Mouse (Mus musculus) heart, postnatal 25 days (tissue): Measurements from ENCODE around the gene Cmip. TPM values are rescaled to one million over a fixed set of nuclear protein-coding genes. Genes with fewer than 3 reads are reported as not detected.

Source experiments
- DNase-seq: peaks from one replicate; pipeline ENCODE4 v3.0.0; 2022; ENCODE audit warnings: low spot score
- intact Hi-C: fragments of 180-260 bp; cut with DNase I; formaldehyde crosslinking; loops from one replicate; pipeline ENCODE4 v1.15.1; 2025
- total RNA-seq, 2 experiments: library from RNA; stranded (reverse); gene quantifications; 2 replicates each; pipeline ENCODE4 v1.2.3; 2021

Cmip gene
- total RNA-seq, 2 experiments from 2014 or later = 21.3 to 24.0 TPM

DNA sequence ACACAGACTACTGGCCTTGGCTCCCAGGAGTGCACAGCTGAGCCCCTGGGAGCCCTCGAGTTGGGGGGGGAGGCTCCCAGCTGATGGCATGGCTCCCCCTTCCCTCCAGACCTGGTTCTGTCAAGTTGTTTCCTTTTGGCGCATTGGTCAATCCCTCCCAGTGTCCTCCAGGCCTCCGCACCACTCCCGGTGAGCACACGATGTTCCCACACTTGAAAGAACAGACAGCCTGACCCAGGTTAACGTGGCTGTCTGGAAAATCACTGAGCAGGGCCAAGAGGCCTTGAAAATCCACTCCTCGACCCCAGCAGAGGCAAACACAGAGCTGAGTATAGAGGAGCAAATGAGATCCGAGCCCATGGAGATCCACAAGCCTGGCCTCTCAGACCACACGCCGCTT, 177.1 kb downstream of the Cmip start:
- no peak for DNase-seq
- intact Hi-C loops = no loop called here

DNA sequence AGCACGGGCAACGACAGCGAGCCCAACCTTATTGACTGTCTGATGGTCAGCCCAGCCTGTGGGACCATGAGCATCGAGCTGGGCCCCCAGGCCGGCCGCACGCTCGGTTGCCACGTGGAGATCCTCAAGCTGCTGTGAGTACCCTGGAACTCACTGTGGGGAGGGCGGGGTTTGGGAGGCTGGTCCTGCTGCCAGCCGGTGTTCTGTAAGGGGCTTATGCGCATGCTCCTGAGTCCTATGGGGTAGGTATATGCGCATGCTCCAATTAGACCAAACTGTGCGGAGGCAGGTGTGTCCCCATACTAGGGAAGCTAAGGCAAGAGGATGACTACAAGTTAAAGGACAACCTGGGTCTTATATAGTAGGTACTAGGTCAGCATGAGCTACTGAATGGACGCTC, 179.9 kb downstream of the Cmip start:
- DNase-seq = no peak
- intact Hi-C loops = no loop called here

DNA sequence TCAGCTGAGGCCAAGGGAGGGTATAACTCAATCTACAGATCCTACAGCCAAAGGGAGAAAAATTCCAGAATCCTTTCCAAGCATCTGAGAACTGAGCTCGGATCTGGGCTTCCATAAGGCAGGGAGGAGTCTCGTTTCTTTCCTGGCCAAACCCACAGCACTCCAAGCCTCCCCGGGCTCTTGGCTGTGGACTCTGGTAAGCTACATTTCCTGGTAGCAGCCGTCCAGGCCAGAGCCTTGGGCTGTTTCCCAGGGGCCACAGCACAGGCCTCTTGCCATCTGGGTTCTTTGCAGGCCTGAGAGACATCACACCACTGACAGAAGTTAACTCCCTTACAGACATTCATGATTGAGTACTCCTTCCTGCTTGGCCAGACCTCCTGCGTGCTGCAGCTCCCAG, 180.8 kb downstream of the Cmip start:
- intact Hi-C loops = no loop called here
- peak; percentile 50 for DNase-seq

DNA sequence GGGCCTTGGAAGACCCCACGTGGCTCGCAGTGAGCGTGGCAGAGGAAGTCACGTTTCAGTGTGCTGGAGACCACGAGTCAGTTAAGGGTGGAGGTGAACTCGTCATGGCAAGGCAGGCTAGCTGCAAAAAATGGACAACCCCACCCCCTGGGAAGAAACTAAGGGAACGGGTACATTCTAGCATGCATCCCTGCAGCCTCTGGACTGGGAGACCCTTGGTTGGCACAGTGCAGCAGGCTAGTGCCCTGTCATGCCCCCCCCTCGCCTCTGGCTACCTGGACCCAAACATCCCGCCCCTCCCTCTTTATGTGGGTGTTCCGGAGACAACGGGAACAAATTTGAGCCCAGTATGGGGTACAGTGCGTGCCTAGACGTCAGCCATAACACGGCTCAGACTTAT, 183.5 kb downstream of the Cmip start:
- intact Hi-C loops = no loop called here
- no peak for DNase-seq

DNA sequence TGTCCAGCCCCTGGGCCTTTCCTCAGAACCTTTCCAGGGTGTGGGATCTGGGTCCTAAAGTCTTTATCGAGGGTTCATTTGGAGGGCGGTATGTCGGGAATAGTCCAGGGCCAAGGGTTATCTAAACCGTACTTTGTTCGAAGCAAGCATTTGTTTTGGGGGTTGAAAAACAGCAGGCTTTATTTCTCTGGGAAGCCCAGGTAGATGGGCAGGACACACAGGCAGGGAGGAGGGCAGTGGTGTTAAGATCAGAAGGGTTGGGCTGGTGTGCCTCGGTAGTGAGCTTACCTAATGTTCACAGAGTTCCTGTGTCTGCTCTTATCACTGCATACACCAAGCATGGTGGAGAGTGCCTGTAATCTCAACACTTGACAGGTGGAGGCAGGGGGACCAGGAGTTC, 183.9 kb downstream of the Cmip start:
- intact Hi-C loops = no loop called here
- DNase-seq = no peak

DNA sequence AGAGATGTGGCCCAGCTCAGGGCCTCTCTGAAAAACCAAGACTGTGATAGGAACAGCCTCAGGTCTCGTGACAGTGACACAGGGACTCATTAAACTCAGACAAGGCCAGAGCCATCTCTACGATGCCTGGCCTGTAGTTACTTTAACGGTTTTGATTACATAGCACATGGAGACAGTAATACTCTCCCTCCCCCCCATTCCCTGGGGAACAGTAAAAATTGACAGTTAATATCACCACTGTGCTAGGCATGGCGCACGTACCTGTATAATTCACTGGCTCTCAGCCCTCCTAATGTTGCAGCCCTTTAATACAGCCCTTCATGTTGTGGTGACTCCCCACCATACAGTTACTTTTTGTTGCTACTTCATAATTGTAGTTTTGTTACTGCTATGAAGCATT, 188.6 kb downstream of the Cmip start:
- no peak for DNase-seq
- intact Hi-C loops = no loop called here

DNA sequence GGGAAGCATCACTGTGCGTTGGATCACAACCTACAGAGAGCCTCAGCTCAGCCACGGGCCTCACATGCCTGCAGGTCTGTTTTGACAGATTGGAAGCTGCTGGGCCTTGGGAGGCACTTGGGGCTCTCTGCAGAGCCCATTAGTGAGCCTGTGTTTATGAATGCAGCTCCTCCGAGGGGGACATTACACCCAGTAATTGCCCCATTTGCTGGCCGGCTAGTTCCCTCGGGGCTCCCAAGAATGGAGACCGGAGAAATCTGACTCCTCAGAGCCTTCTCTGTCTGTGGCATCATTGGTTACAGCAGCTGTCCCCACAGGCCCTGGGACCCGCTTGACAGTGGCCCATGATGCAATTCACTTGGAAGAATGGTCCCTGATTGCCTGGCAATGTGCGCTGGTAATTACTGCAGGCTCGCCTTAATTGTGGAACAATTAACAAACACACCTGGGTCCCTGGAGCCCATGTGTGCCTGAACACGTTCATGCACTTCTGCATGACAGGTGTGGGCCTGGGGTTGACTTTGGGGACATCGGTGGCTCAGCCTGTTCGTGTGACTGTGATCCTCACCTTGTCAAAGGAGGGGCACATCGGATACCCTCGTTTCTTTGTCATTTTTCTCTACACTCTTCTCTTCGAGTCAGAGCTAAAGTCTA, 189.6 kb downstream of the Cmip start:
- intact Hi-C loops = no loop called here

DNA sequence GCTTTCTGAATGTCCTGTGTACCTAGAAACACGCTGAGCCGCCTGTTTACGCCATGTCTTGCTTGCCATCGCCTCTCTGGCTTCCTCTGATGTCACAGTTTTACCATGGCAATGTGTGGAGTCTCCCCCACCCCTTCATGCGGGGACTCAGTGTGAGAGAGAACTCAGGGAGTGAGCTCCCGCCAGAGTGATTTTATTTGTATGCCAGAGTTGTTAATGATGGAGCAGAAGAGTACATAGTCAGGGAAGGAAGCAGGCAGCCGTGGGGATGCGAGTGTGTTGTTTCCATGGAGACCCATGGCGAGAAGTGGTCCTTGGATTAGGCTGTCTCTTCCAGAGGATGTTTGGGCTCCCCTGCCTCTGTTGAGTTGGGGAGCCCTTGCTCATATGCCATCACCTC, 194.2 kb downstream of the Cmip start:
- DNase-seq = no peak
- intact Hi-C loops = no loop called here

More for the DNA sequence above, 189.6 kb downstream of the Cmip start:
- DNase-seq = no peak

DNA sequence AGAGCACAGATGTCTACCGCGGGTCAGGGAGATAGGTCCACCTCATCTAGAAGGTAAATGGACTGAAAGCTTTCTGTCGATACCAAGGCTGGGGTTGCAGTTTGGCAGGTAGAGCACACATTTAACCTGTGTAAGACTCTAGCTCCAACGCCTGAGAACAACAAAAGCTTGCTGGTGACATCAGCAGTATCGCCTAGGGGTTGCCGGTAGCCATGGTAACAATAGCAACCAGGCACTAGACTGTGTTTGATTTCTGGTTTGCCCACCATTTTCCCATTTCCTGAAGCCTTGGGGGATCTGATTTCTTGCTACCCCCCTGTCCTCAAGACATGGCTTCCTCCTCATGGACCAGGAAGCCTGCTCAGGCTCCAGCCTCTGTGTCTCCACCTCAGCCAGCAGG, 197.1 kb downstream of the Cmip start:
- no peak for DNase-seq
- intact Hi-C loops = no loop called here

DNA sequence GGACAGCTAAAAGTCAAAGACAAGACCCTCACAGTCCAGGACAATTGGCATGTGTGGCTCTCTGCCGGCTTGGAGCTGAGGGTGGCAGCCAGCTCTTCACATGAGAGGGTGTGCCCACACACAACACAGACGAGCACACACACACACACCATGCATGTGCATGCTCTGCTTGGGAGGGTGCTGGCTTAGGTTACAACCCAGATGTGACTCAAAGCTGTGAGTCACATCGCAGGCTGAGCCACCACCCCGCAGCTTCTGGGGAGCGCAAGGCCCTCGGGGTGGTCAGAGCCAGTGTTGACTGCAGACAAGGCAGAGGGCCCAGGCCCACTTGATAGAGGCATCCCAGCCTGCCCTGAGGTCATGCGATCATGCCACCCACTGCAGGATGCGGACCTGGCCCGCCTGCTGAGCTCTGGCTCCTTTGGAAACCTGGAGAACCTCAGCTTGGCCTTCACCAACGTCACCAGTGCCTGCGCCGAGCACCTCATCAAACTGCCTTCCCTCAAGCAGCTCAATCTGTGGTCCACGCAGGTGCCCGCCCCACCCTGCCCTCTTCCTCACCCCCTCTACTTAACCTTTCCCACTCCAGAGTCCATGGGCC, 197.8 kb downstream of the Cmip start:
- intact Hi-C loops = no loop called here
- no peak for DNase-seq

DNA sequence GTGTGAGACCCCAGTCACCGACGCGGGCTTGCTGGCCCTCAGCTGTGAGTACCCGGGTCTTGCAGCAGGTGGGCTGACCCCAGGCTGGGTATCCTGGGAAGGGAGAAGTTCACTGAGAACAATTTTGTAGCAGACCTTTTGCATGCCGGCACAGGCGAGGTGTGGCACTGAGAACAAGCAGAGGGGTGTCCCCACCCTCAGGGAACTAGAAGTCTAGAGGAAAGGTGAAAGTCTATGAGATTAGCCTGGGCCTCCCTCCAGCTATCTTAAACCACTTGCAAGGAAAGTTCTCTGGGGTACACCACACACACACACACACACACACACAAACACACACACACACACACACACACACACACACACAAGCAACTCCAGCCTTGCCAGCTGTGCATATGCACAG, 198.8 kb downstream of the Cmip start:
- DNase-seq = no peak
- intact Hi-C loops = no loop called here

DNA sequence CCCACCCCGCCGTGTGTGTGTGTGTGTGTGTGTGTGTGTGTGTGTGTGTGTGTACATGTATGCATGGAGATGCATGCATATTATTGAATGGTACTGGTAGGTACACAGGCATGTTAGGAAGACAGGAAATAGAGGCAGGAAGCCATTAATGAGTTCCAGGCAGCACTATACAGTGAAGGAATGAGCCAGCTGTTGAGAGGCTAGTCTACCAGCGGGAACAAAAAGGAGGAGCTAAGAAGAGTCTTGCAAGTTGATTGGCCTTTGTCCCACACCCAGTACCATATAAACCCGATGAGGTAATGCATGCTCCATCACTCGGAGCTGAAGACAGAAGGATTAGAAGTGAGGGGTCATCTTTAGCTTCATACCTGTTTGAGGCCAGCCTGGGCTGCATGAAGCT, 201.6 kb downstream of the Cmip start:
- DNase-seq = no peak
- intact Hi-C loops = no loop called here

DNA sequence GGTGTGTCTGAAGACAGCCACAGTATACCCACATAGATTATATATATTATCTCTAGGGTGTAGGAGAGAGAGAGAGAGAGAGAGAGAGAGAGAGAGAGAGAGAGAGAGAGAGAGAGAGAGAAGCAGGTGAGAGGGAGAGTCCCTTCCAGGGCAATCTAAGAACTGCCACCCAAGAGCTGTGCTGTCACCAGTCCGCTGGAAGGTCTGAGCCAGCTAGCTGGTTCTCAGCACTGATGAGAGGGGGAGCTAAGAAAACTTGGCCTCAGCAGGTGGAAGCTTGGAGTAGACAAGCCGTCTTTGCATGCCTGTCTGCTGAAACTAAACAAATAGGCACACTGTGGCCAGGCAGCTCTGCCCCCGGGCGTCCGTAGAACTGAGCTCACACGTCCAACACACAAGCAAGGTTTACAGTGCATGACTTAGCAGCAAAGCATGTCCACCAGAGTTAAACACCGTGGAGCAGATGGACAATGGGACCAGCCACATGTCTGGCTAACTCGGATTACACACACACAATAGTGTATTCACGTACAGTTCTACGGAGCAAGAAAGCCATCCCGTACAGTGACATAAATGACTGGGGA, 205.9 kb downstream of the Cmip start:
- DNase-seq = no peak
- intact Hi-C loops = loop anchor here (5.0 kb wide), 1 partner anchor 35 kb away; no protein-coding TSS in a partner anchor

DNA sequence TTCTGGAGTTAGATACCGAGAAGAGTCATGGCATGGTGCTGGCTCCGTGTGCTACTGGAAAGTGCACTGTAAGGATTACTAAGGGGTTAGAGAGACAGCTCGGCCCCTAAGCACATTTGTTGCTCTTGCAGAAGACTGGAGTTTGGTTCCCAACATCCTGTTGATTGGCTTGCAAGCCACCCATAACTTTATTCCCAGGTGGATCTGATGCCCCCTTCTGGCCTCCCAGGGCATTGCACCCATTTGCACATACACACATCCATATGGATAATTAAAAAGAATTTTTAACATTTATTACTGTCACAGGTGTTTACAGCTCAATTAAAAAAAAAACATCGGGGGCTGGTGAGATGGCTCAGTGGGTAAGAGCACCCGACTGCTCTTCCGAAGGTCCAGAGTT, 207.7 kb downstream of the Cmip start:
- DNase-seq = no peak
- intact Hi-C loops = loop anchor here (5.0 kb wide), 1 partner anchor 37 kb away; no protein-coding TSS in a partner anchor

DNA sequence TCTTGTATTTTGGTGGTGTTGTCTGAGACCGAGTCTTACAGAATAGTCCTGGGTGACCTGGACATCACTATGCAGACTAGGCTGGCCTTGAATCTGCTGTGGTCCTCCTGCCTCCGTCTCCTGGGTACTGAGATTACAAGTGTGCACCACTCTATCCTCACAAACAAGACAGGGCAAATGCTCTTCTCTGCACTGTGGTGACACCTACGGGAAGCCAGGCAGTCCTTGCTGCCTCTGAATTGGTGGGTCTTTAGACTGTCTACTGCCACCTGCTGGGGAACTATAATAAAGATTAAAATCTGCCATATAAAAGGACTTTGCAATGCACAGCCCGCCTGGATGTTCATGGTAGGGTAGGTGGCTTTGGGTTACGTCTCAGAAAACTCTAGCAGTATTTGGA, 208.4 kb downstream of the Cmip start:
- DNase-seq = no peak
- intact Hi-C loops = loop anchor here (1.0 to 5.0 kb wide), 3 partner anchors 79 to 241 kb away; no protein-coding TSS in a partner anchor

DNA sequence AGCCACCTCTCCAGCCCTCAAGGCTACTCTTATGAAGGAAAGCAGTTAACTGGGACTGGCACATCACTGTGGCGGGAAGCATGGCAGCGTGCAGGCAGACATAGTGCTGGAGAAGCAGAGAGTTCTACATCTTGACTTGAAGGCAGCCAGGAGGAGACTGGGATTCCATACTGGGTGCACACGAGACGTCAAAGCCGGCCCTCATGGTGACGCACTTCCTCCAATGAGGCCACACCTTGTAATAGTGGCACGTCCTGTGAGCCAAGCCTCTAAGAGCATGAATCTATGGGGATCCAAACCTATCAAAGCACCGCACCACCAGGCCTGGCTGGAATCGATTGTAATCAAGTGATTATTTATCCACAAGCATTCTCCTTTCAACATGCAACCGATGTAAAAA, 210.6 kb downstream of the Cmip start:
- DNase-seq = no peak
- intact Hi-C loops = loop anchor here (5.0 kb wide), 1 partner anchor 100 kb away; no protein-coding TSS in a partner anchor

DNA sequence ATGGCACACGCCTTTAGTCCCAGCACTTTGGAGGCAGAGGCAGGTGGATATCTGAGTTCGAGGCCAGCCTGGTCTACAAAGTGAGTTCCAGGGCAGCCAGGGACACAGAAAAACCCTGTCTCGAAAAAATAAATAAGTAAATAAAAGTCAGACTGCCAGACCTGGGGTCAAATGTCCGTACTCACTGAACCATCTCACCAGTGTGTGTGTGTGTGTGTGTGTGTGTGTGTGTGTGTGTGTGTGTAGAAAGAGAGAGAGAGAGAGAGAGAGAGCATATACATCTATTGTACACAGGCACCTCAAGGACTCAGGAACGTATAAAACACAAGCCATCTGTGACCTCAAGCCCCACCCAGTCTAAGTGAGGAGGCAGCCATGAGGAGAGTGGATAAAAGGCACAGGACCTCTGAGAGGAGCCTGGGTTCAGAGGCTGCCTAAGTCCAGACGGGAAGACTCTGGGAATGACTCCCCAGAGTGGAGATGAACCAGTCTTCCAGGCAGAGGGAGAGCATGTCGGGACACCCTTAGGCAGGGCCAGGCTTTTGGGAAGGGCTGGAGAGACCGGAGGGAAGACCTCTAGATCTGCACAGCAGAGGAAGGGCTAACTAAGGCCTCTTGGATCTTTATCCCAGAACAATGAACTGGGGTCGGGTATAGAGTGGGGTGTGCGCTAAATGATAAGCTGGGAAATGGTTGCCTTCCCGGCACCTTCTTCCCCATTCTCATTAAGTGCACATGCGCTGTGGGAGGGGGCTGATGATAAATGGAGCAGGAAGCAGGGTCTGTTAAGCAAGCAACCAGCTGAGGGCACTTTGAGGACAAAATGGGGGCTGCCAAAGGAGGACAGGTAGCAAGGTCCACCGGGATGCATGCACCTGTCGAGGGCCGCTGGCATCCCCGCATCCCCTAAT, 212.8 kb downstream of the Cmip start:
- intact Hi-C loops = loop anchor here (5.0 kb wide), 1 partner anchor 102 kb away; no protein-coding TSS in a partner anchor
- DNase-seq = no peak

DNA sequence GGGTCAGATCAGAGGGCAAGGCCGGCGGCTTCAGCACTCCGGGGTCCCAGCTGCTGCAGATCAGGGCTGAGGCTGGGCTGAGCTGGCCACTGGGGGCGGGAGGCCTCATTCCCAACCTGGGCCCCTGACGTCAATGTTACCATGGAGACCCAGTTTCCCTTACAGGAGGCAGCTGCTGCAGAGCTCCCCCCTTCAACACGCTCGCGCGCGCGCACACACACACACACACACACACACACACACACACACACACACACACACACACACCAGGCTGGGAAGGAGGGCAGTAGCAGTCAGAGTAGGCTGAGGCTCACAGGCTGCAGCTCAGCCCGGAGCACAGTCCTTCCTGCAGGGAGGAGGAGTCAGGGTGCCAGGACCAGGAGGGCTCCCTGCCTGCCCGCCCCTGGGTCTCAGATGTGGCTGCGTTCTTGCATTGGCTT, 213.5 kb downstream of the Cmip start:
- intact Hi-C loops = no loop called here
- peak; percentile 33 for DNase-seq

DNA sequence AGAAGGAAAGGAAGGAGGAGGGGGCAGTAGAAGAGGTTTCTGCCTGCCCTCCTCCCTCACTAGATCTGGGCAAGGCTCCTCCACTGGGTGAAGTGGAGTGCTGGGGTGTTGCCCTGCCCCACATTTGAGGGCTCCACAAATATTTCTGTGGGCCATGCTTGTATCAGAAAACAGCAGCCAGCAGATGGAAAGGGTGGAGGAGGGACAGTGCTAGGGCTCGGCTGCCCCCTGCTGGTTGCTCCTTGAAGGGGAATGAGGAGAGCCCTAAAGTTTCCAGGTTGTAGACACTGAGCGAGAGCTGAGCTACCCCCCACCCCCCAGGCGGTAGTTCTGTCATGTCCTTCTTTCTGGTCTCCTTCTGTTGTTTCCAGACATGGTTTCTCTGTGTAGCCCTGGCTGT, 214.3 kb downstream of the Cmip start:
- intact Hi-C loops = no loop called here
- peak; percentile 25 for DNase-seq

DNA sequence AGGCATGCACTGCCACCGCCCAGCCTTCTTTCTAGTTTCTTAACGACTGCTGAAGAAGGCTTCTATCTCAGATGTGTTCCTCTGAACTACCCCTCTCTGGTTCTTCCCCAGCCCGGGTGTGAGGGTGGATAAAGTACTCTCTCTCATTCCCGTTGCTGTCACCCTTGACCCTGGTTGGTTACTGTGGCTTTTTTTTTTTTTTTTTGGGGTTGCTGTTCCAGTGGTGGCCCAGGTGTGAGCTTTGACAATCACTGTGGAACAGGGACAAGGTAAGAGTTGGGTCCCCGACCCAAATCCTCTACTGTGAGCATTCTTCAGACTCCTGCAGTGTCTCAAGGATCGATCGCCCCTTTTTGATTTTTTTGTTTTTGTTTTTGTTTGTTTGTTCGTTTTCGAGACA, 214.8 kb downstream of the Cmip start:
- no peak for DNase-seq
- intact Hi-C loops = no loop called here
